Comparison of ENCODE assay signal across 13 mouse cellular contexts in genomic region chr8:127985616-127986015, GRCm38 (mm10).
DNase-seq lines count a peak whose midpoint lies in the region; ATAC-seq lines count a peak whose summit lies in the region.
"Had no signal": no experiment of that assay in that cellular context is flagged by ENCODE, and none has a peak within 500 bp of the region (broad histone marks: within the 10 kb centered on the region; RNA-seq: fewer than 3 reads in every experiment).

No protein-coding gene starts in this region.

- WGBS in kidney, embryonic 14.5 days = 34% methylated on average over 6 of the region's 6 CpGs

- H3K9me3 ChIP-seq in kidney, embryonic 14.5 days (ENCODE audit: control insufficient read depth, low read length) = no peaks in the 10 kb centered on the region
- H3K9me3 ChIP-seq: midbrain, embryonic 13.5 days had no signal

- no peaks in the 10 kb centered on the region for H3K36me3 ChIP-seq in kidney, embryonic 14.5 days (ENCODE audit: control insufficient read depth, insufficient read depth, low read length)
- H3K36me3 ChIP-seq: midbrain, embryonic 13.5 days had no signal

- DNase-seq in embryo, embryonic 10 days (ENCODE audit: low spot score) = peak; percentile 8
- no peak for DNase-seq in embryo, embryonic 11 days
- no peak for DNase-seq in kidney, postnatal 25 days
- DNase-seq in cerebellum, adult 8-10 months = peak; percentile 3
- peak; percentile 51 for DNase-seq in heart, postnatal 4 days
- no peak for DNase-seq in right cerebral cortex, adult 2 months (ENCODE audit: low spot score in 2 of 2)
- DNase-seq in spleen, adult 12 weeks (ENCODE audit: low spot score) = no peak
- DNase-seq: kidney, adult 9 months; lung, postnatal 4 days; right cerebral cortex, postnatal 4 days had no signal

- no peaks in the 10 kb centered on the region for H3K4me1 ChIP-seq in kidney, embryonic 14.5 days (ENCODE audit: control insufficient read depth, insufficient read depth, low read length)
- H3K4me1 ChIP-seq: midbrain, embryonic 13.5 days had no signal

- no peak overlapping the region for H3K4me2 ChIP-seq in kidney, embryonic 14.5 days (replicated peaks; ENCODE audit: low read depth, low read length)
- H3K4me2 ChIP-seq: midbrain, embryonic 13.5 days had no signal

- no peak overlapping the region for H3K9ac ChIP-seq in kidney, embryonic 14.5 days (ENCODE audit: low read depth, low read length)
- H3K9ac ChIP-seq: midbrain, embryonic 13.5 days had no signal

- ATAC-seq in kidney, embryonic 14.5 days (ENCODE audit: low FRiP score, low TSS enrichment) = peak; percentile 82
- ATAC-seq: midbrain, embryonic 13.5 days had no signal

- no peaks in the 10 kb centered on the region for H3K27me3 ChIP-seq in kidney, embryonic 14.5 days (ENCODE audit: control insufficient read depth, insufficient read depth, low read length)
- H3K27me3 ChIP-seq: CH12.LX; midbrain, embryonic 13.5 days had no signal

- H3K4me3 ChIP-seq in kidney, embryonic 14.5 days (ENCODE audit: low read length) = no peak overlapping the region
- H3K4me3 ChIP-seq: midbrain, embryonic 13.5 days had no signal

- no peak overlapping the region for H3K27ac ChIP-seq in kidney, embryonic 14.5 days (ENCODE audit: low read depth, low read length)
- H3K27ac ChIP-seq: midbrain, embryonic 13.5 days had no signal

Comparison
In these comparisons a context has a peak if more than half of its experiments do, and no peak if none do; other contexts are left out.
1. DNase-seq: peak in embryo, embryonic 10 days (single experiment), cerebellum, adult 8-10 months (single experiment) and heart, postnatal 4 days (single experiment); none in embryo, embryonic 11 days (single experiment), kidney, postnatal 25 days (0 of 2), right cerebral cortex, adult 2 months (0 of 2) and spleen, adult 12 weeks (single experiment).